Mouse (Mus musculus) ES-E14 (cell line): ENCODE data around the gene Nupr1l. TPM values are rescaled to one million over a fixed set of nuclear protein-coding genes. Genes with fewer than 3 reads are reported as not detected.
"Not testable (repeated sequence)": the region's sequence is repeated elsewhere in the genome, so short reads cannot be mapped to it uniquely, and the experiment has no call there.

ENCODE experiments used
- DNase-seq: peaks from one replicate; pipeline ENCODE4 v3.0.0-alpha.2; 2013; ENCODE audit warnings: low read depth, low spot score
- H3K27ac ChIP-seq: 2 replicates; pipeline ENCODE4 v1.5.1; 2012; ENCODE audit warnings: low read depth, mild to moderate bottlenecking, low read length, moderate library complexity, mixed read lengths; ENCODE audit not compliant: poor library complexity, insufficient read depth, severe bottlenecking
- H3K36me3 ChIP-seq: 2 replicates; pipeline ENCODE4 v1.6.1; 2012; ENCODE audit warnings: mild to moderate bottlenecking, low read length, moderate library complexity, mixed read lengths; ENCODE audit not compliant: control insufficient read depth, poor library complexity, insufficient read depth, severe bottlenecking
- H3K4me1 ChIP-seq, 2 experiments: fragments of 150-350 bp in 1 of 2; sonication (generic) in 1 of 2; 2 replicates each; pipeline ENCODE4 v1.6.1; 2012; ENCODE audit warnings: low read length in 2 of 2, mild to moderate bottlenecking in 1 of 2, mixed read lengths in 1 of 2; ENCODE audit not compliant: control insufficient read depth in 2 of 2, insufficient read depth in 2 of 2, poor library complexity in 1 of 2
- H3K4me3 ChIP-seq, 2 experiments: fragments of 150-350 bp in 1 of 2; sonication (generic) in 1 of 2; 2 replicates each; pipeline ENCODE4 v1.5.1; 2012; ENCODE audit warnings: low read length in 2 of 2, low read depth in 1 of 2, mild to moderate bottlenecking in 1 of 2, mixed read lengths in 1 of 2; ENCODE audit not compliant: insufficient read depth in 1 of 2, poor library complexity in 1 of 2, severe bottlenecking in 1 of 2
- H3K9ac ChIP-seq: 2 replicates; pipeline ENCODE4 v1.6.1; 2012; ENCODE audit warnings: low read depth, mild to moderate bottlenecking, low read length, mixed read lengths; ENCODE audit not compliant: poor library complexity, insufficient read depth, severe bottlenecking
- H3K9me3 ChIP-seq: fragments of 150-350 bp; sonication (generic); 2 replicates; pipeline ENCODE4 v1.6.1; 2012; ENCODE audit warnings: low read depth, mild to moderate bottlenecking, low read length; ENCODE audit not compliant: control insufficient read depth, insufficient read depth
- CHD2 ChIP-seq: IDR thresholded peaks from 2 replicates; pipeline ENCODE4 v1.6.1; 2014; ENCODE audit warnings: mild to moderate bottlenecking, low read depth, low read length, inconsistent platforms
- HCFC1 ChIP-seq: IDR thresholded peaks from 2 replicates; pipeline ENCODE4 v1.6.1; 2012; ENCODE audit warnings: low read length, inconsistent platforms, borderline replicate concordance; ENCODE audit not compliant: insufficient read depth
- MAFK ChIP-seq: IDR thresholded peaks from 2 replicates; pipeline ENCODE4 v1.6.1; 2014; ENCODE audit warnings: mild to moderate bottlenecking, low read depth, low read length, inconsistent platforms; ENCODE audit not compliant: insufficient read depth
- ZC3H11A ChIP-seq: IDR thresholded peaks from 2 replicates; pipeline ENCODE4 v1.6.1; 2012; ENCODE audit warnings: low read depth, mild to moderate bottlenecking, inconsistent platforms, low read length, borderline replicate concordance
- ZNF384 ChIP-seq: IDR thresholded peaks from 2 replicates; pipeline ENCODE4 v1.6.1; 2012; ENCODE audit warnings: low read depth, low read length, inconsistent platforms
- in situ Hi-C, 2 experiments: fragments of 600-800 bp; cut with MboI; formaldehyde crosslinking; loops; one replicate each; pipeline ENCODE4 v1.15.1; 2025; ENCODE audit warnings: low sequenced_read_pairs in 2 of 2, inconsistent platforms in 1 of 2; ENCODE audit not compliant: unreplicated experiment in 2 of 2
- total RNA-seq: library from RNA; depleted of rRNA; stranded (reverse); fragments of 300-350 nt; gene quantifications from 2 replicates; pipeline ENCODE4 v1.2.3, GENCODE M21; 2012

The Nupr1l gene
- total RNA-seq, 1 experiment: 2.9 TPM

DNA sequence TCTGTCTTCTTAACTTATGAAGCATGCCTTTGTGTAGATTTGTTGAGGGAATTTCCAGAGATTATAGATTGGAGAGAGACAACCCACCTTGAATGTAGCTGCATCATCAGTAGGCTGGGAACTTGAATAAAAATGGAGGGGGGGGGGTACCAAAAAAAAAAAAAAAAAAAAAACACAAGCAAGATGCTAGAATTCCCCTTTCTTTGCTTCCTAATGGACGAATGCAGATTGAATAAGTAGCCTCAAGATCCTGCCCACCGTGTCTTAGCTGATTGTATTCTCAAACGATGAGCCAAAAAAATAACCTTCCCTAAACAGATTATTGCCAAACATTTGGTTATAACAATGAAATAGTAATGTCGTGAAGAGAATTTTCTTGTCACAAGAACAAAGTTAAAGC lies 565 bp upstream of the Nupr1l start:
- Histone ChIP-seq H3K9ac (no peak overlapping the region), H3K4me1 (0 out of 4 replicates have a peak, but pooled peaks cover 2 to 4% of the 10 kb centered on the region in 2 experiments), H3K4me3 (peak overlapping the region in 1 of 2 experiments; percentile 93; a peak in 2 of 4 replicates), H3K36me3 (peaks cover 2% of the 10 kb centered on the region; the same call in 1 of the 2 replicates), H3K9me3 (no peaks in the 10 kb centered on the region), H3K27ac (no peak overlapping the region)
- no peak for DNase-seq
- no peak for TF ChIP-seq ZC3H11A
- TF ChIP-seq MAFK: no peak
- TF ChIP-seq ZNF384: peak; percentile 65
- TF ChIP-seq HCFC1: no peak
- TF ChIP-seq CHD2: no peak
- in situ Hi-C loops: no loop called here

DNA sequence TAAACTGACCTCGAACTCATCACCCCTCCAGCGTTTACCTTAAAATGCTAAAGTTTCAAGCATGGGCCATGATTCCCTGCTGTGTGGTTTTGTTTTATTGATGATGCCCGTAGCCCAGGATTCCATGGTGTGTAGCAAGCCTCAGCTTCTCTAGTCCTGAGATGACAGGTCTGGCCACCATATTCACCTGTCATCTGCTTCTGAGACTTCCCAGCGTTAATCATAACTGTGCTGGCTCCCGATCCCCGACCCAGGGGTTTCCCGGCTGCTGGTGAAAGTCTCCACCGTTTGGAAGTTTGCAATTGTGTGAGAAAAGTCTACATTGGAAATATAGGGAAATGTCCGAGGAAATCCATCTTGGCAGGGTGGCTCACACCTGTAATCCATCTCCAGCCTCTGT lies 807 bp downstream of the Nupr1l start:
- DNase-seq: no peak
- peak overlapping the region; percentile 73; the same call in 1 of the 2 replicates for H3K9ac ChIP-seq
- H3K4me3 ChIP-seq: peak overlapping the region; percentile 82 to 93
- H3K9me3 ChIP-seq: no peaks in the 10 kb centered on the region
- in situ Hi-C loops: no loop called here
- no peak for TF ChIP-seq ZNF384
- no peak for TF ChIP-seq MAFK
- TF ChIP-seq HCFC1: no peak
- TF ChIP-seq CHD2: no peak
- no peak for TF ChIP-seq ZC3H11A
- 0 out of 4 replicates have a peak, but pooled peaks cover 2 to 4% of the 10 kb centered on the region in 2 experiments for H3K4me1 ChIP-seq
- no peaks in the 10 kb centered on the region for H3K36me3 ChIP-seq
- H3K27ac ChIP-seq: no peak overlapping the region; the same call in 1 of the 2 replicates

DNA sequence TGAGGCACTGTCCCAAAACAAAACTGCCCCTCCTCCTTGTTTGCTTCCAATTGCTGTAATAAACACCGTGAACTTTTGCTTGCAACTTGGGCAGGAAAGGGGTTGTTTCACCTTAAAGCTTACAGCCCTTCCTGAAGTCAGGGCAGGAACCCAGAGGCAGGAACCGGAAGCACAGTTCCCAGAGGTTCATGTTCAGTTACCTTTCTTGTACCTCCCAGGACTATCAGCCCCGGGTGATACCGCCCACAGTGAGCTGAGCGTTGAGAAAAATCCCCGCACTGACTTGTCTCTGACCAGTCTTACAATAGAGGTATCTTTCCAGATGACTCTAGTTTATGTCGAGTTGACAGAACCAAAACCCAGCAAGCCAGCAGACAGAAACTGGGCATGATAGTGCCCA lies 1.3 kb downstream of the Nupr1l start:
- no peaks in the 10 kb centered on the region for H3K36me3 ChIP-seq

DNA sequence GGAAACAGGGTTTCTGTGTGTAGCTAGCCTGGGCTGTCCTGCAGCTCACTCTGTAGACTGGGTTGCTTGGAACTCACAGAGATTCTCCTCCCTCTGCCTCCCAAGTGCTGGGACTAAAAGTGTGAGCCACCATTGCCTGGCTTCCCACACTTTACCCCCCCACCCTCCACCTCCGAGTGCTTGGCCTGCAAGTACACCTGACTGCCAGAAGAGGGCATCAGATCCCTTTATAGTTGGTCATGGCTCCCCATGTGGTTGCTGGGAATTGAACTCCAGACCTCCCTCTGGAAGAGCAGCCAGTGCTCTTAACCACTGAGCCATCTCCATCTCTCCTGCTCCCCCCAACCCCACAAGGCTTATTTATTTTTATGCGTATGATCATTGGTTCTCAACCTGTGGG lies 5.7 kb downstream of the Nupr1l start:
- in situ Hi-C loops: no loop called here
- peak overlapping the region; percentile 51; the same call in 1 of the 2 replicates for H3K9ac ChIP-seq
- H3K36me3 ChIP-seq: no peaks in the 10 kb centered on the region
- peaks cover 4 to 8% of the 10 kb centered on the region in 2 experiments; a peak in 3 of 4 replicates for H3K4me1 ChIP-seq
- no peak for DNase-seq
- H3K27ac ChIP-seq: no peak overlapping the region; the same call in 1 of the 2 replicates
- TF ChIP-seq CHD2 (no peak), ZC3H11A (0 out of 2 replicates have a peak, but pooled peaks have one; percentile 34)
- H3K4me3 ChIP-seq: no peak overlapping the region
- H3K9me3 ChIP-seq: no peaks in the 10 kb centered on the region

More for the DNA sequence above, 1.3 kb downstream of the Nupr1l start:
- Histone ChIP-seq H3K9me3 (no peaks in the 10 kb centered on the region), H3K4me1 (peaks cover 4% of the 10 kb centered on the region in 2 experiments; a peak in 1 of 4 replicates), H3K4me3 (peak overlapping the region; percentile 82 to 93; a peak in 2 of 4 replicates), H3K27ac (no peak overlapping the region; the same call in 1 of the 2 replicates), H3K9ac (no peak overlapping the region; the same call in 1 of the 2 replicates)
- TF ChIP-seq ZC3H11A: no peak
- no peak for TF ChIP-seq CHD2
- no peak for TF ChIP-seq MAFK
- no peak for TF ChIP-seq ZNF384
- no peak for TF ChIP-seq HCFC1
- peak; percentile 26 for DNase-seq
- in situ Hi-C loops: no loop called here

DNA sequence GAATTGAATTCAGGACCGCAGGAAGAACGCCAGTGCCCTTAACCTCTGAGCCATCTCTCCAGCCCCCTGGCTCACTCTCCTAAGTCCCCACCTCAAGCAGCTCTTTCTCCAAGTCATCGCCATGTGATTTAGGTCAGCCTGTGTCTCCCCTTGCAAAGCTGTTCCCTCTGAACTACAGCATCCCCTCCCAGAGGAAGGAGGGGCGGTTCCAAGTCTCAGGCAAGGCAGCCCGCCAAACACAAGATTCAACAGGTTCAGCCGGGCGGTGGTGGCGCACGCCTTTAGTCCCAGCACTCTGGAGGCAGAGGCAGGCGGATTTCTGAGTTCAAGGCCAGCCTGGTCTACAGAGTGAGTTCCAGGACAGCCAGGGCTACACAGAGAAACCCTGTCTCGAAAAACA lies 7.2 kb downstream of the Nupr1l start:
- H3K9me3 ChIP-seq, H3K36me3 ChIP-seq, H3K4me1 ChIP-seq, in situ Hi-C loops, DNase-seq: not testable (repeated sequence)
- peak overlapping the region; percentile 51 for H3K9ac ChIP-seq
- peak overlapping the region; percentile 97 for H3K27ac ChIP-seq
- peak overlapping the region in 1 of 2 experiments; percentile 33; a peak in 2 of 4 replicates for H3K4me3 ChIP-seq
